Mouse (Mus musculus): Measurements from ENCODE around the gene Grb2.

GRCm38 (mm10) chr11:115636960-115637359 lies 71.4 kb downstream of the Grb2 start:
- TF ChIP-seq CTCF (IDR thresholded peaks at IDR 0.05; ENCODE audit: insufficient read depth, low read depth, low read length), result no peak
- TF ChIP-seq POLR2A (IDR thresholded peaks at IDR 0.05; ENCODE audit: insufficient read depth, low read depth, low read length), result no peak
